Mouse (Mus musculus) hindbrain, embryonic 11.5 days (tissue): ENCODE measurements around the gene Tprg. TPM values are rescaled to one million over a fixed set of nuclear protein-coding genes. Genes with fewer than 3 reads are reported as not detected.

Experiments used
- ATAC-seq: fragments of 200-750 bp; cut with Nextera tagmentation; 2 replicates; pipeline ENCODE4 v1.8.0; 2017; ENCODE audit warnings: mild to moderate bottlenecking, moderate TSS enrichment, moderate library complexity; ENCODE audit not compliant: low FRiP score
- DNase-seq: peaks from one replicate; pipeline ENCODE4 v3.0.0-alpha.2; 2015; ENCODE audit warnings: low spot score
- H3K27ac ChIP-seq: fragments of 300-500 bp; sonication (generic); 2 replicates; pipeline ENCODE4 v1.5.1; 2014; ENCODE audit warnings: mild to moderate bottlenecking, low read depth, low read length
- H3K27me3 ChIP-seq: fragments of 300-500 bp; sonication (generic); 2 replicates; pipeline ENCODE4 v1.6.1; 2014; ENCODE audit warnings: mild to moderate bottlenecking, low read length, moderate library complexity, mixed read lengths; ENCODE audit not compliant: control insufficient read depth, insufficient read depth
- H3K36me3 ChIP-seq: fragments of 300-500 bp; sonication (generic); 2 replicates; pipeline ENCODE4 v1.6.1; 2014; ENCODE audit warnings: mild to moderate bottlenecking, low read length, moderate library complexity, mixed read lengths; ENCODE audit not compliant: control insufficient read depth, insufficient read depth
- H3K4me1 ChIP-seq: fragments of 300-500 bp; sonication (generic); replicated peaks from 2 replicates; pipeline ENCODE4 v1.6.1; 2014; ENCODE audit warnings: low read length, mixed read lengths; ENCODE audit not compliant: control insufficient read depth, insufficient read depth
- H3K4me2 ChIP-seq: fragments of 300-500 bp; sonication (generic); replicated peaks from 2 replicates; pipeline ENCODE4 v1.6.1; 2014; ENCODE audit warnings: mild to moderate bottlenecking, low read depth, low read length
- H3K4me3 ChIP-seq: fragments of 300-500 bp; sonication (generic); 2 replicates; pipeline ENCODE4 v1.5.1; 2014; ENCODE audit warnings: low read depth, low read length
- H3K9ac ChIP-seq: fragments of 300-500 bp; sonication (generic); 2 replicates; pipeline ENCODE4 v1.6.1; 2014; ENCODE audit warnings: low read depth, low read length
- H3K9me3 ChIP-seq: fragments of 300-500 bp; sonication (generic); 2 replicates; pipeline ENCODE4 v1.6.1; 2016; ENCODE audit warnings: low read length; ENCODE audit not compliant: control insufficient read depth
- WGBS: fragments of 180-500 bp; shearing (Covaris S2); extraction: QIAGEN DNeasy Blood & Tissue Kit; methylation state at CpG from one replicate; pipeline ENCODE4 v1.1.7; 2014; 5-methylcytosine and 5-hydroxymethylcytosine counted together
- polyA plus RNA-seq: library from polyadenylated mRNA; unstranded; fragments of >200 nt; fragmentation: Nextera tagmentation; extraction: Ambion mirVana; gene quantifications from 2 replicates; pipeline ENCODE4 v1.2.1, GENCODE M21; 2014

Gene Tprg
- polyA plus RNA-seq, 1 experiment from 2014 or later = not detected

DNA sequence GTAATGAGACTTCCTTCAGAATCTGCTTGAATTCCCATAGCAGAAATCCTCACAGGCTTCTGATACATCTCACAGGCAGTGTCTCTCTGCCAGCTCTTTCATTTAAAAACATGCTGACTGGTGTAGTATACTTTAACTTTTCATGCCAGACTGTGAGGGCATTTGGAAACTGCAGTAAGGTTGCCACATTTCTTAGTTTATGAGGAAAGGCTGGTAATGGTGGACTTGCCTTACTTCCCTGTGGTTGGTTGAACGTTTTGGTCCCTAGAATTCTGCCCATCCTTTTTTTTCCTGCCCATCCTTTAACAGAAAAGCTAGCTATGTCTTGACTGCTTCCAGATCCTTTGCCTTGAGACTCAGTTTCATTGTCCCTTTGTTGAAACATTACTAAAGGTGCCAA lies 138.8 kb downstream of the Tprg start:
- WGBS = 55% methylated on average over 1 of the region's 1 CpGs

GRCm38 (mm10) chr16:25426261-25426660 lies 139.6 kb downstream of the Tprg start:
- Histone ChIP-seq H3K27me3 (no peaks in the 10 kb centered on the region), H3K36me3 (no peaks in the 10 kb centered on the region), H3K9ac (no peak overlapping the region), H3K4me1 (no peaks in the 10 kb centered on the region), H3K4me2 (no peak overlapping the region), H3K9me3 (no peaks in the 10 kb centered on the region), H3K4me3 (no peak overlapping the region), H3K27ac (no peak overlapping the region)
- ATAC-seq (no peak), DNase-seq (peak; percentile 4)
- WGBS = 66% methylated on average over 3 of the region's 3 CpGs

More for the DNA sequence above, 138.8 kb downstream of the Tprg start:
- Histone ChIP-seq H3K9ac (no peak overlapping the region), H3K36me3 (no peaks in the 10 kb centered on the region), H3K27me3 (no peaks in the 10 kb centered on the region), H3K4me2 (no peak overlapping the region), H3K9me3 (no peaks in the 10 kb centered on the region), H3K27ac (no peak overlapping the region), H3K4me3 (no peak overlapping the region), H3K4me1 (no peaks in the 10 kb centered on the region)
- ATAC-seq (no peak), DNase-seq (no peak)

- Histone ChIP-seq H3K36me3 (no peaks in the 10 kb centered on the region), H3K9ac (no peak overlapping the region), H3K4me2 (no peak overlapping the region), H3K4me3 (no peak overlapping the region), H3K4me1 (no peaks in the 10 kb centered on the region), H3K9me3 (no peaks in the 10 kb centered on the region), H3K27ac (no peak overlapping the region), H3K27me3 (no peaks in the 10 kb centered on the region)
- DNase-seq (no peak), ATAC-seq (no peak)
- WGBS = 74% methylated on average over 2 of the region's 2 CpGs
Observed at GRCm38 (mm10) chr16:25440039-25440438, 153.4 kb downstream of the Tprg start.

DNA sequence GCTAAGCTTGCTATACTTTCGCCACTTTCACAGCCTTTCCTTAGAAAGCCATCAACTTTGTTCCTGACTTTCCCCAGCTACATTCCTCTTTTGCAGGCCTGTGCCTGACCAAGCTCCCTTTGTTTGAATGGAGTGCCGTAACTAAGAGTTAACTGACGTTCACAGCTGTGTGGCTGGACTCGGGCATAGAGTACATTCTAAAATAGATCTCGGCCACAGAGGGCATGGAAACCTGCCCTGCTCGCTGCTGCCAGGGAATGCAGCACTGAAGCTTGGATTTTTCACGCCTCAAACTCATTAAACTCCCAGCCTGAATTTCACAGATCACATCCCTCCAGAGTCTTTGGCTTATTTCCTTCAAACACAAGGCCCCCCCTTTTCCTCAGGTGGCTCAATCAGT lies 159.0 kb downstream of the Tprg start:
- H3K36me3 ChIP-seq = no peaks in the 10 kb centered on the region
- H3K4me1 ChIP-seq = no peaks in the 10 kb centered on the region
- H3K9me3 ChIP-seq = no peaks in the 10 kb centered on the region
- H3K9ac ChIP-seq = no peak overlapping the region
- ATAC-seq = no peak
- no peak for DNase-seq
- no peaks in the 10 kb centered on the region for H3K27me3 ChIP-seq
- H3K4me2 ChIP-seq = no peak overlapping the region
- no peak overlapping the region for H3K4me3 ChIP-seq
- 63% methylated on average over 7 of the region's 7 CpGs for WGBS
- no peak overlapping the region for H3K27ac ChIP-seq

DNA sequence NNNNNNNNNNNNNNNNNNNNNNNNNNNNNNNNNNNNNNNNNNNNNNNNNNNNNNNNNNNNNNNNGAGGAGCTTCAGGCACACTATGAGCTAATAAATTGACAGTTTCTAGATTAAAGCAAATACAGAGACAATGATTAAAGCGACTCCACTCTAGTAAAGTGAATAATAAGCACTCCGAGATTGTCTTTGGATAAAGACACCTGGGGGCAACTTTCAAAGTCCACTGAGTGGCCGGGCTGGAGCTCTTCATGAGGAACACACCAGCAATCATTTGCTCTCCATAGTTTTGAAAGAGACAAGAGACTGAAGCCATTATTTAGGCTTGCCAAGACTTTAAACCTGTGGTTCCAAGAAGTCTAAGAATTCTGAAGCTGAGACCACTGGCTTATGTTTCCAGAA lies 164.9 kb downstream of the Tprg start:
- no peak for ATAC-seq
- H3K27me3 ChIP-seq = no peaks in the 10 kb centered on the region
- no peak overlapping the region for H3K9ac ChIP-seq
- H3K27ac ChIP-seq = no peak overlapping the region
- H3K9me3 ChIP-seq = no peaks in the 10 kb centered on the region
- DNase-seq = no peak
- 93% methylated on average over 3 of the region's 3 CpGs for WGBS
- no peaks in the 10 kb centered on the region for H3K36me3 ChIP-seq
- no peaks in the 10 kb centered on the region for H3K4me1 ChIP-seq
- no peak overlapping the region for H3K4me2 ChIP-seq
- H3K4me3 ChIP-seq = no peak overlapping the region

DNA sequence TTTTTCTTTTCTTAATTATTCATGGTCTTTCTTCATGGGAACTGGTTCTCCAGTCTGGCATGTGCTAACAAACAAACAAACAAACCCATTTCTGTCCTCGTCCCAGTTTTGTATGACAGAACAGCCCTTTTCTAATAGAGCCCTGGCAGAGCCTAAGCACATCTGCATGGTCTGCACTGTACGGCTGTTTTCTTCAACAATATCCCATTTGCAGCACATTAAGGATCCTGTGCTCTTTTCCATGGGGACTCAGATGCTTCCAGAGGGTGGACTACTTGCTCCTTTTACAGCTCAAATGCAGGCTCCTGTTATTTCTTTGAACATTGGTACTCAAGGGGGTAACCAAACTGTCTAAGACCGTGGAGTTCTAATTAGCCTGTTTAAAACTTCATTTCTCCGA lies 178.1 kb downstream of the Tprg start:
- H3K9ac ChIP-seq = no peak overlapping the region
- H3K27ac ChIP-seq = no peak overlapping the region
- H3K4me1 ChIP-seq = no peaks in the 10 kb centered on the region
- no peak overlapping the region for H3K4me2 ChIP-seq
- H3K27me3 ChIP-seq = no peaks in the 10 kb centered on the region
- no peak for ATAC-seq
- no peak for DNase-seq
- no peaks in the 10 kb centered on the region for H3K9me3 ChIP-seq
- WGBS = 79% methylated on average over 4 of the region's 4 CpGs
- H3K36me3 ChIP-seq = no peaks in the 10 kb centered on the region
- no peak overlapping the region for H3K4me3 ChIP-seq

- Histone ChIP-seq H3K36me3 (no peaks in the 10 kb centered on the region), H3K27me3 (no peaks in the 10 kb centered on the region), H3K27ac (no peak overlapping the region), H3K4me1 (no peaks in the 10 kb centered on the region), H3K4me2 (no peak overlapping the region), H3K9ac (no peak overlapping the region), H3K9me3 (no peaks in the 10 kb centered on the region), H3K4me3 (no peak overlapping the region)
- ATAC-seq (no peak), DNase-seq (peak; percentile 10)
- 53% methylated on average over 13 of the region's 13 CpGs for WGBS
Observed at GRCm38 (mm10) chr16:25465435-25466139, 179.0 kb downstream of the Tprg start.

GRCm38 (mm10) chr16:25468040-25468439 lies 181.4 kb downstream of the Tprg start:
- H3K36me3 ChIP-seq = no peaks in the 10 kb centered on the region
- WGBS = 81% methylated on average over 3 of the region's 3 CpGs
- H3K27me3 ChIP-seq = no peaks in the 10 kb centered on the region
- no peak for ATAC-seq
- no peaks in the 10 kb centered on the region for H3K4me1 ChIP-seq
- no peak for DNase-seq
- H3K9ac ChIP-seq = no peak overlapping the region
- H3K4me3 ChIP-seq = no peak overlapping the region
- H3K27ac ChIP-seq = no peak overlapping the region
- no peaks in the 10 kb centered on the region for H3K9me3 ChIP-seq
- no peak overlapping the region for H3K4me2 ChIP-seq

DNA sequence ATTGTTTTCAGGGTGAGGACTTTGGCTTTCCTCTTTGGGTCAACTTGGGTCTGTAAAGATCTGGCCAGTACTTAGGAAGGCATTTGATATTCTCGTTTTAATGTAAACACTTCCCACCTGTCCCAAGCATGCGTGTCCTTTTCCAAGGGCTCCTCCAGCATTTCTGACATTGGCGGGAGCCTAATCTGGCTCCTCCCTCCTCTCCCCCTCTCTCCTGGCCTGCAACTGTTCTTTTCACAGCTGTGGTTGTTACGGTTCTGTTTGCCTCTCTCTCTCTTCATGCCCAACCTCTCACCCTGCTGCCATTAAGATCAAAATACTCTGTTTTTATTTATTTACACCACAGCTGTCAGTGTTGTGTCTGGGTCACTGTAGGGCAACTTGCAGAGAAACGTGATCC lies 182.0 kb downstream of the Tprg start:
- H3K4me2 ChIP-seq = no peak overlapping the region
- no peaks in the 10 kb centered on the region for H3K36me3 ChIP-seq
- 61% methylated on average over 5 of the region's 5 CpGs for WGBS
- H3K9ac ChIP-seq = no peak overlapping the region
- no peaks in the 10 kb centered on the region for H3K9me3 ChIP-seq
- no peaks in the 10 kb centered on the region for H3K27me3 ChIP-seq
- no peak overlapping the region for H3K27ac ChIP-seq
- no peaks in the 10 kb centered on the region for H3K4me1 ChIP-seq
- no peak for DNase-seq
- ATAC-seq = no peak
- H3K4me3 ChIP-seq = no peak overlapping the region
